Mouse (Mus musculus): Measurements from ENCODE around the gene Tatdn2.

DNA sequence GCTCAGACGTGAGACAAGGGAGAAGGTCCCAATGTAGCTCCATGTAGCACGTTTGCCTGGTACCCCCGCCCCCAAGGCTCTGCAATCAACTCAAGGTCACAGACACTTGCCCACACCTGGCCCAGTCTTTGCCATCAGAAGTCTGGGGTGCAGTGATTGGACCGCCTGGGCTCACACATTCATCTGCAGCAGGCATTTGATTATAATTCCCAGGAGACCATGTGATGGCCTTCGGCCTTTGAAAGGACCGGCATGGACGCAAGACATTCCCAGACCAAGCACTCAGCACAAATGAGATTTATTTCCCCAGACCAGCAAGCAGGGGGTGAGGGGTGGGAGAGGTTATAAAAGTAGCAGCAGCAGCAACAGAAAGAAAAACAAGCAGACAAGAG, 6.8 kb upstream of the Tatdn2 start:
- no peak for TF ChIP-seq CTCF (IDR thresholded peaks at IDR 0.05)
- no peak for TF ChIP-seq EP300 (IDR thresholded peaks at IDR 0.05)
